Comparison of ENCODE assay signal across 9 mouse cellular contexts in genomic region chr3:98975777-98976176, GRCm38 (mm10).
DNase-seq lines count a peak whose midpoint lies in the region; ATAC-seq lines count a peak whose summit lies in the region.
"Had no signal": no experiment of that assay in that cellular context is flagged by ENCODE, and none has a peak within 500 bp of the region (broad histone marks: within the 10 kb centered on the region; RNA-seq: fewer than 3 reads in every experiment).

No protein-coding gene starts in this region.

- 3% methylated on average over 3 of the region's 3 CpGs for WGBS in forebrain, embryonic 14.5 days
- 7% methylated on average over 3 of the region's 3 CpGs for WGBS in forebrain, embryonic 16.5 days
- 4% methylated on average over 3 of the region's 3 CpGs for WGBS in limb, embryonic 10.5 days

- no peak overlapping the region for H3K27ac ChIP-seq in forebrain, embryonic 14.5 days (ENCODE audit: low read depth, low read length)
- no peak overlapping the region for H3K27ac ChIP-seq in forebrain, embryonic 16.5 days (ENCODE audit: low read length)
- H3K27ac ChIP-seq in limb, embryonic 10.5 days = peak overlapping the region; percentile 53; the same call in 1 of the 2 replicates
- H3K27ac ChIP-seq: limb, embryonic 13.5 days had no signal

- no peak overlapping the region for H3K4me2 ChIP-seq in forebrain, embryonic 14.5 days (ENCODE audit: low read length)
- no peak overlapping the region for H3K4me2 ChIP-seq in forebrain, embryonic 16.5 days (ENCODE audit: low read length)
- H3K4me2 ChIP-seq: limb, embryonic 13.5 days had no signal

- no peak overlapping the region for H3K4me3 ChIP-seq in forebrain, embryonic 14.5 days (ENCODE audit: low read depth, low read length)
- H3K4me3 ChIP-seq in forebrain, embryonic 16.5 days (replicated peaks; ENCODE audit: low read length) = no peak overlapping the region
- no peak overlapping the region for H3K4me3 ChIP-seq in limb, embryonic 10.5 days
- H3K4me3 ChIP-seq: limb, embryonic 13.5 days had no signal

- no peak overlapping the region for H3K9ac ChIP-seq in forebrain, embryonic 14.5 days (ENCODE audit: low read length)
- no peak overlapping the region for H3K9ac ChIP-seq in forebrain, embryonic 16.5 days (replicated peaks; ENCODE audit: low read depth, low read length)
- H3K9ac ChIP-seq: limb, embryonic 13.5 days had no signal

- peak; percentile 84 for DNase-seq in forebrain, embryonic 14.5 days (ENCODE audit: low spot score)
- DNase-seq in thymus, postnatal 0 days (ENCODE audit: low spot score) = peak; percentile 11
- no peak for DNase-seq in thymus, postnatal 14 days
- DNase-seq in gonadal fat pad, adult 2 months (ENCODE audit: low read depth) = peak; percentile 5
- peak; percentile 38 for DNase-seq in limb, embryonic 10.5 days (ENCODE audit: low spot score)
- DNase-seq in retina, postnatal 7 days (ENCODE audit: low read depth, low spot score) = peak; percentile 33
- DNase-seq in thymus, postnatal 4 days = no peak

- H3K9me3 ChIP-seq in forebrain, embryonic 14.5 days (replicated peaks; ENCODE audit: control insufficient read depth, low read length) = no peaks in the 10 kb centered on the region
- no peaks in the 10 kb centered on the region for H3K9me3 ChIP-seq in forebrain, embryonic 16.5 days (ENCODE audit: control insufficient read depth, low read length)
- H3K9me3 ChIP-seq in limb, embryonic 10.5 days (replicated peaks) = no peaks in the 10 kb centered on the region
- H3K9me3 ChIP-seq: limb, embryonic 13.5 days had no signal

- no peaks in the 10 kb centered on the region for H3K4me1 ChIP-seq in forebrain, embryonic 14.5 days (ENCODE audit: control insufficient read depth, insufficient read depth, low read length)
- no peaks in the 10 kb centered on the region for H3K4me1 ChIP-seq in forebrain, embryonic 16.5 days (replicated peaks; ENCODE audit: control insufficient read depth, insufficient read depth, low read length)
- peaks cover 15% of the 10 kb centered on the region for H3K4me1 ChIP-seq in limb, embryonic 10.5 days
- H3K4me1 ChIP-seq: limb, embryonic 13.5 days had no signal

- ATAC-seq in forebrain, embryonic 14.5 days = no peak
- ATAC-seq in forebrain, embryonic 16.5 days = no peak

- no peaks in the 10 kb centered on the region for H3K36me3 ChIP-seq in forebrain, embryonic 14.5 days (ENCODE audit: control insufficient read depth, insufficient read depth, low read length)
- no peaks in the 10 kb centered on the region for H3K36me3 ChIP-seq in forebrain, embryonic 16.5 days (ENCODE audit: control insufficient read depth, insufficient read depth)
- H3K36me3 ChIP-seq in limb, embryonic 10.5 days = no peaks in the 10 kb centered on the region
- H3K36me3 ChIP-seq: limb, embryonic 13.5 days had no signal

- H3K27me3 ChIP-seq in forebrain, embryonic 14.5 days (replicated peaks; ENCODE audit: control insufficient read depth, insufficient read depth, low read length) = no peaks in the 10 kb centered on the region
- H3K27me3 ChIP-seq in forebrain, embryonic 16.5 days (replicated peaks; ENCODE audit: control insufficient read depth, insufficient read depth, low read length) = no peaks in the 10 kb centered on the region
- H3K27me3 ChIP-seq in limb, embryonic 10.5 days (ENCODE audit: low read depth, poor library complexity, severe bottlenecking) = no peaks in the 10 kb centered on the region
- H3K27me3 ChIP-seq: limb, embryonic 13.5 days had no signal

Comparison
In these comparisons a context has a peak if more than half of its experiments do, and no peak if none do; other contexts are left out.
1. DNase-seq: peak in forebrain, embryonic 14.5 days (single experiment), thymus, postnatal 0 days (single experiment), gonadal fat pad, adult 2 months (single experiment), limb, embryonic 10.5 days (single experiment) and retina, postnatal 7 days (single experiment); none in thymus, postnatal 14 days (single experiment) and thymus, postnatal 4 days (single experiment).